Mouse (Mus musculus) stomach, embryonic 16.5 days (tissue): ENCODE results near the gene Smap2. TPM values are rescaled to one million over a fixed set of nuclear protein-coding genes. Genes with fewer than 3 reads are reported as not detected.
A peak's percentile ranks its signal among the peaks of the same experiment; 100 is the strongest.

Source experiments
- ATAC-seq: fragments of 200-750 bp; cut with Nextera tagmentation; 2 replicates; pipeline ENCODE4 v1.8.0; 2017; ENCODE audit warnings: moderate number of reproducible peaks, moderate TSS enrichment; ENCODE audit not compliant: insufficient read depth, low FRiP score
- H3K27ac ChIP-seq: fragments of 300-500 bp; sonication (generic); 2 replicates; pipeline ENCODE4 v1.5.1; 2014; ENCODE audit warnings: low read length
- H3K27me3 ChIP-seq: fragments of 300-500 bp; sonication (generic); 2 replicates; pipeline ENCODE4 v1.6.1; 2014; ENCODE audit warnings: low read length, control low read depth, mixed read lengths; ENCODE audit not compliant: control insufficient read depth, insufficient read depth
- H3K36me3 ChIP-seq: fragments of 300-500 bp; sonication (generic); 2 replicates; pipeline ENCODE4 v1.6.1; 2014; ENCODE audit warnings: low read length; ENCODE audit not compliant: control insufficient read depth, insufficient read depth
- H3K4me1 ChIP-seq: fragments of 300-500 bp; sonication (generic); 2 replicates; pipeline ENCODE4 v1.6.1; 2014; ENCODE audit warnings: low read length, control low read depth, mixed read lengths; ENCODE audit not compliant: control insufficient read depth, insufficient read depth
- H3K4me2 ChIP-seq: fragments of 300-500 bp; sonication (generic); 2 replicates; pipeline ENCODE4 v1.6.1; 2014; ENCODE audit warnings: low read depth, low read length, mixed read lengths
- H3K4me3 ChIP-seq: fragments of 300-500 bp; sonication (generic); replicated peaks from 2 replicates; pipeline ENCODE4 v1.5.1; 2014; ENCODE audit warnings: mild to moderate bottlenecking, low read length
- H3K9ac ChIP-seq: fragments of 300-500 bp; sonication (generic); 2 replicates; pipeline ENCODE4 v1.6.1; 2014; ENCODE audit warnings: low read length
- H3K9me3 ChIP-seq: fragments of 300-500 bp; sonication (generic); replicated peaks from 2 replicates; pipeline ENCODE4 v1.6.1; 2016; ENCODE audit warnings: low read length, control low read depth; ENCODE audit not compliant: control insufficient read depth
- WGBS: fragments of 180-500 bp; shearing (Covaris S2); extraction: QIAGEN DNeasy Blood & Tissue Kit; methylation state at CpG from one replicate; pipeline ENCODE4 v1.1.7; 2014; 5-methylcytosine and 5-hydroxymethylcytosine counted together
- polyA plus RNA-seq: library from polyadenylated mRNA; unstranded; fragments of >200 nt; fragmentation: Nextera tagmentation; extraction: Ambion mirVana; gene quantifications from 2 replicates; pipeline ENCODE4 v1.2.1, GENCODE M21; 2015

The Smap2 gene
- polyA plus RNA-seq, 1 experiment from 2014 or later = 10.0 TPM

DNA sequence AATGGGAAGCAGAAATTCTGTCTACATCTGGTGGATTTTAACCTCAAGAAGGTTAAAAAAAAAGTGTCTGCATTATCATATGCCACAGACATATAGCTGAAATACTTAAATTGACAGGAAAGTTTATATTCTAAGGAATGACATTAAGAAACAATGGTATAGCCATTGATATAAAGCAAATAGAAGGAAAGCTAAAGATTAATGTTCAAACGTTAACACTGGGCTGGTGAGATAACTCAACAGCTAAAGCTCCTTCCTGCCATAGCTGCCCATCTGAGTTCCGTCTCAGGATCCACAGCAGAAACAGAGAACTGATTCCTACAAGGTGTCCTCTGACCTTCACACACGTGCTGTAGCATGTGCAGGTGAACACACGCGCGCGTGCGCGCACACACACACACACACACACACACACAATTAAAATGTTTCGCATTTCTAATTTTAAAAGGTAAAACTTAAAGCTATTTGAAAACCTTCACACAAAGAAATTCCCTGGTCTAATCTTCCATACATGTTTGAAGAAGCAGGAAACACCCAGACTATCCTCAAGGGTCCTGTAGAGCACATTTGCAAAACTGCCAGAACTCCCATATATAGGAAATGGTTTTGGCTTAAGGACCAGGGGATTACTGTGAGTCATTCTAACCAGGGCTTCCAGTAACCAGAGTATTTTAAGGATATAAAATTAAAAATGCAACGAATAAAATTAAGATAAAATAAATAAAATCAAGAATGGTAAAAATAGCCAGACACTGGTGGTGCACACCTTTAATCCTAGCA, 6.1 kb downstream of the Smap2 start:
- H3K36me3 ChIP-seq = no peaks in the 10 kb centered on the region
- ATAC-seq = no peak
- H3K27ac ChIP-seq = no peak overlapping the region
- H3K9ac ChIP-seq = no peak overlapping the region
- no peaks in the 10 kb centered on the region for H3K27me3 ChIP-seq
- H3K9me3 ChIP-seq = no peaks in the 10 kb centered on the region
- no peak overlapping the region for H3K4me2 ChIP-seq
- 68% methylated on average over 11 of the region's 11 CpGs for WGBS
- peaks cover 19% of the 10 kb centered on the region for H3K4me1 ChIP-seq
- no peak overlapping the region for H3K4me3 ChIP-seq

DNA sequence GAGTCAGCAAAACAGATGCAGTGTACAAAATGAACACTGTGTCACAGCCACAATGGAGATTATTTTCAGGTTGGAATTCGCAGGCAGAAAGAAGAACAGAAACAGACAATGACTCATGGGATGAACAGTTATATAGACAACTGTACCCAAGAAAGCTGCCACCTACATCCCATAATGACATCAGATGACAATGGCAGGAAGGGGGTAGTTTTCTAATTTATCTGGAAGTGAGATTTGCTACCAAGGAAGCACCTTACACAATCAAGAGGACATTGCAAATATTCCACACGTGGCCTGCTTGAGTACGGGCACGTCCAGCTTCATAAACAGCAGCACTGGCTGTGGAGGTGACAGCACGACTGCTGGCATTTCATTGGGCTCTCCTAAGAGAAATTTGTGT, 7.9 kb downstream of the Smap2 start:
- H3K4me3 ChIP-seq = no peak overlapping the region
- no peaks in the 10 kb centered on the region for H3K27me3 ChIP-seq
- H3K9me3 ChIP-seq = no peaks in the 10 kb centered on the region
- H3K36me3 ChIP-seq = no peaks in the 10 kb centered on the region
- no peak overlapping the region for H3K9ac ChIP-seq
- peaks cover 10% of the 10 kb centered on the region for H3K4me1 ChIP-seq
- WGBS = 82% methylated on average over 5 of the region's 5 CpGs
- no peak overlapping the region for H3K4me2 ChIP-seq
- no peak for ATAC-seq
- H3K27ac ChIP-seq = no peak overlapping the region

DNA sequence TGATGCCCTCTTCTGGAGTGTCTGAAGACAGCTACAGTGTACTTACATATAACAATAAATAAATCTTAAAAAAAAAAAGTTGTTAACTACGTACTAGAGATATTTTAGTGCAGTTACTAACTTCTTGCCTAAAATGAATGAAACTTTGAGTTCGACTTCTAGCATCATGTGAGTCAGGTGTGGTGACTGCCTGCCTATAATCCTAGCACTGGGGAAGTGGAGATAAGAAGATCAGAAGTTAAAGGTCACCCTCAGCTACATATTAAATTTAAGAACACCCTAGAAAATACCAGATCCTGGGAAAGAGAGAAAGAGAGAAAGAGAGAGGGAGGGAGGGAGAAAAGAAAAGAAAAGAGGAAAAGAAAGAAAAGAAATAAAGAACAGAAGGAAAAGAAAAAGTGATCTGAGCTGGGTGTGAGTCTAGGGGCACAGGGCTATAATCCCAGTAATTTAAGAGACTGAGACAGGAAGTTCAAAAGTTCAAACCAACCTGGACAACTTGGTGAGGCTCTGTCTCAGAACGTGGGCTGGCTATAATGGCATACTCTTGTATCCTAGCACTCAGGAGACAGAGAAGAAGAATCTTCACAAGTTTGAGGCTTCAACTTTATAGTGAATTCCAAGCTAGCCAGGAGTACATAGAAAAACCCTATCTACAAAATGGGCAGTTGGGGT, 8.8 kb downstream of the Smap2 start:
- no peak for ATAC-seq
- Histone ChIP-seq H3K27me3 (no peaks in the 10 kb centered on the region), H3K4me3 (no peak overlapping the region), H3K9ac (no peak overlapping the region), H3K27ac (no peak overlapping the region), H3K4me2 (no peak overlapping the region), H3K9me3 (no peaks in the 10 kb centered on the region), H3K36me3 (no peaks in the 10 kb centered on the region), H3K4me1 (peaks cover 16% of the 10 kb centered on the region)
- 58% methylated on average over 3 of the region's 3 CpGs for WGBS

DNA sequence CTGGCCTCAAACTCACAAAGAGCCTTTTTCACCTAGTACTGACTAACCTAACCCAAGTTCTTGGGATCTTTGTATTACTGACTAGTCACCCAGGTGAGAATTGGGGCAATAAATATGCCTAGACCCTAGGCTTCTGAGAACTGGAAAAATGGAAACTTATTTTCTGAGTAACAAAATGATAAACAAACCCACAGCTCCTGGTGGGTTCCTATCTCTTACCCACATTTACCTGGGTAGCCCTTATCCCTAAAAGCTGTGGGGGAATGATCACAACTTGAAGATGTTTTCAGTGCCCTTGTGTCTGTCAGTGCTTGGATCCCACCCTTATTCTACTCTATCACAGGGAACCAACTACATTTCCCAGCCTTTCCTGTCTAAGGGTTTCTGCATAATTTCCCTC, 10.0 kb downstream of the Smap2 start:
- ATAC-seq = no peak
- no peak overlapping the region for H3K27ac ChIP-seq
- no peaks in the 10 kb centered on the region for H3K27me3 ChIP-seq
- no peaks in the 10 kb centered on the region for H3K9me3 ChIP-seq
- peaks cover 27% of the 10 kb centered on the region for H3K4me1 ChIP-seq
- no peak overlapping the region for H3K4me3 ChIP-seq
- H3K9ac ChIP-seq = no peak overlapping the region
- H3K4me2 ChIP-seq = no peak overlapping the region
- no peaks in the 10 kb centered on the region for H3K36me3 ChIP-seq

DNA sequence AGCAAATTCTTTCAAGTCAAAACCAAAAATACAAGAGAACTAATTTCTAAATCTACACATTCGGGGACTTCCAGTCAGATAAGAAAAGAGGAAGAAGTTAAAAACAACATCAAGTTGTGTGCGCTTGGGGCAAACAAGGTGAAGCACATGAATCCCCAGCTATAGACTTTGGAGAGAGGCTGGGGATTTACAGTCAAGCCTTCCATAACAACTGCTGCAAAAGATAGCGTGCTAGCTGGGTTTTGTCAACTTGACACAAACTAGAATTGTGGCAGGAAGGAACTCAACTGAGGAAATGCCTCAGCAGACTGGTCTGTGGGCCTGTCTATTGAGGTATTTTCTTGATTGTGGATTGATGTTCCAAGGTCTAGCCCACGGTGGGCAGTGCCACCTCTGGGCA, 12.4 kb downstream of the Smap2 start:
- Histone ChIP-seq H3K27me3 (no peaks in the 10 kb centered on the region), H3K4me2 (no peak overlapping the region), H3K27ac (no peak overlapping the region), H3K4me3 (no peak overlapping the region), H3K9ac (no peak overlapping the region), H3K36me3 (no peaks in the 10 kb centered on the region), H3K4me1 (peaks cover 22% of the 10 kb centered on the region), H3K9me3 (no peaks in the 10 kb centered on the region)
- WGBS = 54% methylated on average over 4 of the region's 4 CpGs
- no peak for ATAC-seq

DNA sequence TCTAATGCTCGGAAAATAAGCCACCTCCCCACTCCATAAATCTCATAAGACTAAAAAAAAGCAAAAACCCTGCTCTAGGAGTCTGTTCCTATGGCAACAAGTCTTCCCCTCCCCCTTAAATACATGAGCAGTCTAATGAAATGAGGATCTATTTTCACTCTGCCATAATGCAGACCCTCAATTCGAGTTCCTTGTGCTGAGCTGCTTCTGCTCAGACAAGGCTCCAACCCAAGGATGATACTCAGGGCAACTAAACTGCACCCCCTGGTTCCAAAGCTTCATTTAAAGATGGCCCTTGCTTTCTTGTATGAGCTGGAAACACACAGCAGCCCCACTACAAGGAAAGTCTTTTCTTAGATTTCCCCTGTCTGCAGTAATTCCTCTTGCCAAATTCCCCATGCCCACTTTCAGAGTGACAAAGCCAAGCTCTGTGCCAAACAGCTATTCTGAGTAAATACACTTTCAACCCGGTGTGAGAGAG, 13.4 kb downstream of the Smap2 start:
- peak overlapping the region; percentile 40; the same call in 1 of the 2 replicates for H3K27ac ChIP-seq
- ATAC-seq = no peak

DNA sequence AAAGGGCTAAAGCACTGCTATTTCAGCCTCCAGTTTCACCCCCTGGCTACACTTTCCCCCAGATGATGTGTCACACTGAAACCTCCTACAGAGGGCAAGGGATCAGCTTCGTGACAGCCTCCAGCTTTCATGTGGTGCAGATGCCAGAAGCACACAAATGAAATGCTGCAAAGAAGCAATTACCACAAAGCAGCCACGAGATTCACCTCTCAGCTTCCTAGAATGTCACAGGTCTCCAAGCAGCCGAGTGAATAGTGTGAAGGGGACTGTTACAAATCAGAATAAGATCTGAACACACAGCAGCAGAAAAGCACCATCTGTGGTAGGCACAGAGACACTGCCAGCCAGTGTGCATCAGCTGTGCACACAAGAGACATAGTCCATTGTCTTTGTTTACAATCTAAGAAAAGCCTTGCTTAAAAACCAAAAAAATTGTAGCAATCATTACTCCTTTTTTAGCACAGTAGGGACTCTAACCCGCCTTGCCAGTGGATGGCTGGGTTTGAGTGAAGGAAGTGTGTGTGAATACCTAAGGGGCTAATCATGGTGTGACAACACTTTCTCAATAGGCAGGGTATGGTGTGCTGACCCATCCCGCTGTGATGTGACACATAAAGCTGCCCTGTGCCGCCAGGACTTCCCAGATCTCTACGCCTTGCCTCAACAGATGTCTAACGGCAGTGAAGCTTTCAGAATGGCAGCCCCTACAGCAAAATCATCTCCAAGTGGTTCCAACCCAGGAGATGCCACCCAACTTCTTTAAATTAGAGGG, 14.5 kb downstream of the Smap2 start:
- no peak overlapping the region for H3K27ac ChIP-seq
- no peak overlapping the region for H3K9ac ChIP-seq
- ATAC-seq = no peak
- 26% methylated on average over 8 of the region's 8 CpGs for WGBS
- no peak overlapping the region for H3K4me2 ChIP-seq
- no peaks in the 10 kb centered on the region for H3K27me3 ChIP-seq
- no peaks in the 10 kb centered on the region for H3K9me3 ChIP-seq
- H3K4me1 ChIP-seq = peaks cover 19% of the 10 kb centered on the region
- no peak overlapping the region for H3K4me3 ChIP-seq
- no peaks in the 10 kb centered on the region for H3K36me3 ChIP-seq

More for the DNA sequence above, 13.4 kb downstream of the Smap2 start:
- Histone ChIP-seq H3K9me3 (no peaks in the 10 kb centered on the region), H3K27me3 (no peaks in the 10 kb centered on the region), H3K36me3 (no peaks in the 10 kb centered on the region), H3K4me1 (peaks cover 22% of the 10 kb centered on the region), H3K9ac (no peak overlapping the region), H3K4me3 (no peak overlapping the region), H3K4me2 (no peak overlapping the region)
- 25% methylated on average over 3 of the region's 3 CpGs for WGBS

DNA sequence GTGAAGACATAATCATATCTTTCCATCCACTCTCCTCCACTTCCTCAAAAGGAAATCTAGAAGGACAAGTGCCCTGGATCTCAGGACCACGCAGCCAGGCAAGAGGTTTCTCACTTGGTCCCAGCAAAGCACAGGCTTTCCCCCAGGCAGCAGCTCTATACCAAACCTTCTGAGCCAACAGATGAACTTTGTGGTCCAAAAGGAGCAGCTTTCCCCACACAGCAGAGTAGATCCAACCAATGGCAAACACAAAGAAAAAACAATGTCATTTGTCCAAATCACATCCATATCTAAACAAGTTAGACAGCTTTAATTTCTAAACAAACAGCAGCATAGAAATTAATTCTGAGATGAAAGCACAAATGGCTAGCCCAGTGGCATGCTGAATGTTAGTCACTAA, 15.4 kb downstream of the Smap2 start:
- H3K9ac ChIP-seq = no peak overlapping the region
- no peaks in the 10 kb centered on the region for H3K27me3 ChIP-seq
- H3K27ac ChIP-seq = no peak overlapping the region
- peaks cover 19% of the 10 kb centered on the region for H3K4me1 ChIP-seq
- no peak overlapping the region for H3K4me3 ChIP-seq
- 36% methylated on average over 1 of the region's 1 CpGs for WGBS
- ATAC-seq = no peak
- no peak overlapping the region for H3K4me2 ChIP-seq
- no peaks in the 10 kb centered on the region for H3K36me3 ChIP-seq
- H3K9me3 ChIP-seq = no peaks in the 10 kb centered on the region

DNA sequence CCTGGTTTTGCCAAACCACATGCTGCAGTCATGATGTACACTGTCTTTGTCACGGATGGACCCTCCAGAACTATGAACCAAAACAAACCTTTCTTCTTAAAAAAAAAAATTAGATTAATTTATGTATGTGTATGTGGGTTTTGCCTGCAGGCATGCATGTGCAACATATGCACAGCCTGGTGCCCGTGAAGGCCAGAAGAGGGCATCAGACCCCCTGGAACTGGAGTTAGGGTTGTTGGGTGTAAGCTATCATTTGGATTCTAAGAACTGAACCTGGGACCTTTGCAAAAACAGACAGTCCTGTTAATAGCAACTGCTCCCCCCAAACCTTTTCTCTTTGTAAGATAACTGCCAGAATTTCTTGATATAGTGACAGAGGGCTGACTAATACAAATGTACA, 16.0 kb downstream of the Smap2 start:
- Histone ChIP-seq H3K27ac (no peak overlapping the region), H3K27me3 (no peaks in the 10 kb centered on the region), H3K4me1 (peaks cover 19% of the 10 kb centered on the region), H3K9me3 (no peaks in the 10 kb centered on the region), H3K9ac (no peak overlapping the region), H3K36me3 (no peaks in the 10 kb centered on the region), H3K4me2 (no peak overlapping the region), H3K4me3 (no peak overlapping the region)
- ATAC-seq = no peak
- WGBS = 76% methylated on average over 2 of the region's 2 CpGs
